Mouse (Mus musculus): ENCODE measurements around the gene Gtpbp3. TPM values are rescaled to one million over a fixed set of nuclear protein-coding genes. Genes with fewer than 3 reads are reported as not detected.

The Gtpbp3 gene
- total and polyA plus RNA-seq, 3 experiments = 17.4 to 26.7 (median 20.7) TPM

- TF ChIP-seq RAD21 (IDR thresholded peaks at IDR 0.05; ENCODE audit: low read depth, low read length) (peak; percentile 6; the same call in 1 of the 2 replicates), CTCF (conservative IDR thresholded peaks at IDR 0.05 in 1 of 2, IDR thresholded peaks at IDR 0.05 in 1 of 2; ENCODE audit: low read depth in 2 of 2, low read length in 2 of 2) (peak in 1 of 2 experiments; percentile 65; a peak in 2 of 4 replicates), NRF1 (IDR thresholded peaks at IDR 0.05; ENCODE audit: low read depth, low read length) (no peak), SMC3 (IDR thresholded peaks at IDR 0.05; ENCODE audit: low read depth, low read length) (peak; percentile 22), MYC (IDR thresholded peaks at IDR 0.05; ENCODE audit: low read depth, low read length) (0 out of 2 replicates have a peak, but pooled peaks have one; percentile 47), ZNF384 (IDR thresholded peaks at IDR 0.05; ENCODE audit: low read depth, low read length) (peak; percentile 77), PAX5 (IDR thresholded peaks at IDR 0.05; ENCODE audit: low read length) (no peak)
- Histone ChIP-seq H3K36me3 (replicated peaks in 1 of 2; ENCODE audit: control insufficient read depth in 1 of 2, insufficient read depth in 1 of 2, low read length in 1 of 2) (no peaks in the 10 kb centered on the region), H3K27me3 (replicated peaks) (peaks cover 34% of the 10 kb centered on the region), H3K4me3 (replicated peaks in 1 of 3; ENCODE audit: low read depth in 2 of 3, low read length in 2 of 3, poor library complexity in 1 of 3) (no peak overlapping the region), H3K4me2 (ENCODE audit: insufficient read depth, low read depth, poor library complexity, severe bottlenecking) (no peak overlapping the region), H3K4me1 (ENCODE audit: control insufficient read depth in 1 of 2, insufficient read depth in 2 of 2) (peaks cover 0 to 5% of the 10 kb centered on the region in 2 experiments; a peak in 1 of 4 replicates), H3K9ac (ENCODE audit: insufficient read depth, low read depth) (no peak overlapping the region), H3K27ac (ENCODE audit: insufficient read depth, low read depth) (no peak overlapping the region), H3K9me3 (replicated peaks; ENCODE audit: low read length) (no peaks in the 10 kb centered on the region), H3K79me2 (replicated peaks; ENCODE audit: control insufficient read depth, extremely low read depth, insufficient read depth, poor library complexity, severe bottlenecking) (no peaks in the 10 kb centered on the region)
- no peak for DNase-seq (ENCODE audit: extremely low read depth)
- in situ Hi-C loops (cut with MboI; ENCODE audit: low pct_ligation_motif_present, low pct_unique_long_range_greater_than_20kb, low sequenced_read_pairs) (no loop called here), dilution Hi-C loops (cut with MboI; ENCODE audit: extremely low pct_ligation_motif_present, extremely low pct_unique_long_range_greater_than_20kb, low sequenced_read_pairs) (no loop called here)
Measured at GRCm38 (mm10) chr8:71513018-71513754, 25.3 kb downstream of the Gtpbp3 start.

- peaks cover 3 to 10% of the 10 kb centered on the region in 2 experiments; a peak in 1 of 4 replicates for H3K4me1 ChIP-seq (ENCODE audit: control insufficient read depth in 1 of 2, insufficient read depth in 2 of 2)
- no peaks in the 10 kb centered on the region for H3K79me2 ChIP-seq (replicated peaks; ENCODE audit: control insufficient read depth, extremely low read depth, insufficient read depth, poor library complexity, severe bottlenecking)
- TF ChIP-seq UBTF (IDR thresholded peaks at IDR 0.05; ENCODE audit: low read depth, low read length) (no peak), CTCF (conservative IDR thresholded peaks at IDR 0.05 in 1 of 2, IDR thresholded peaks at IDR 0.05 in 1 of 2; ENCODE audit: low read depth in 2 of 2, low read length in 2 of 2) (peak in 1 of 2 experiments; percentile 12; a peak in 2 of 4 replicates), RAD21 (IDR thresholded peaks at IDR 0.05; ENCODE audit: low read depth, low read length) (no peak), TBP (conservative IDR thresholded peaks at IDR 0.05; ENCODE audit: low read depth, low read length) (no peak)
- dilution Hi-C loops (cut with MboI; ENCODE audit: extremely low pct_ligation_motif_present, extremely low pct_unique_long_range_greater_than_20kb, low sequenced_read_pairs) (no loop called here), in situ Hi-C loops (cut with MboI; ENCODE audit: low pct_ligation_motif_present, low pct_unique_long_range_greater_than_20kb, low sequenced_read_pairs) (no loop called here)
- H3K9ac ChIP-seq (ENCODE audit: insufficient read depth, low read depth) = no peak overlapping the region
- no peaks in the 10 kb centered on the region for H3K9me3 ChIP-seq (replicated peaks; ENCODE audit: low read length)
- no peak for DNase-seq (ENCODE audit: extremely low read depth)
- H3K4me2 ChIP-seq (ENCODE audit: insufficient read depth, low read depth, poor library complexity, severe bottlenecking) = no peak overlapping the region
- no peak overlapping the region for H3K4me3 ChIP-seq (replicated peaks in 1 of 3; ENCODE audit: low read depth in 2 of 3, low read length in 2 of 3, poor library complexity in 1 of 3)
- no peaks in the 10 kb centered on the region for H3K36me3 ChIP-seq (replicated peaks in 1 of 2; ENCODE audit: control insufficient read depth in 1 of 2, insufficient read depth in 1 of 2, low read length in 1 of 2)
- no peak overlapping the region for H3K27ac ChIP-seq (ENCODE audit: insufficient read depth, low read depth)
- peaks cover 18% of the 10 kb centered on the region for H3K27me3 ChIP-seq (replicated peaks)
Measured at GRCm38 (mm10) chr8:71515043-71515442, 27.1 kb downstream of the Gtpbp3 start.

GRCm38 (mm10) chr8:71516786-71517185, 28.9 kb downstream of the Gtpbp3 start:
- no peak for TF ChIP-seq CHD1 (IDR thresholded peaks at IDR 0.05; ENCODE audit: low read depth, low read length)
- TF ChIP-seq ZC3H11A (IDR thresholded peaks at IDR 0.05; ENCODE audit: low read depth, low read length) = no peak
- TF ChIP-seq EP300 (IDR thresholded peaks at IDR 0.05; ENCODE audit: low read length) = no peak
- no peak for TF ChIP-seq JUN (IDR thresholded peaks at IDR 0.05; ENCODE audit: insufficient read depth, low read depth, low read length)
- no peak for TF ChIP-seq ZMIZ1 (IDR thresholded peaks at IDR 0.05; ENCODE audit: low read depth, low read length)
- TF ChIP-seq CTCF (conservative IDR thresholded peaks at IDR 0.05 in 1 of 2, IDR thresholded peaks at IDR 0.05 in 1 of 2; ENCODE audit: low read depth in 2 of 2, low read length in 2 of 2) = no peak
- TF ChIP-seq KAT2A (IDR thresholded peaks at IDR 0.05; ENCODE audit: insufficient replicate concordance, low read length) = no peak
- TF ChIP-seq MAFK (IDR thresholded peaks at IDR 0.05; ENCODE audit: insufficient replicate concordance, low read length) = no peak
- no peak for TF ChIP-seq E2F4 (IDR thresholded peaks at IDR 0.05; ENCODE audit: insufficient replicate concordance, low read depth, low read length)
- no peak for TF ChIP-seq RAD21 (IDR thresholded peaks at IDR 0.05; ENCODE audit: low read depth, low read length)
- no peak for TF ChIP-seq MXI1 (IDR thresholded peaks at IDR 0.05; ENCODE audit: low read depth, low read length)
- TF ChIP-seq PAX5 (IDR thresholded peaks at IDR 0.05; ENCODE audit: low read length) = no peak
- Histone ChIP-seq H3K4me3 (replicated peaks in 1 of 3; ENCODE audit: low read depth in 2 of 3, low read length in 2 of 3, poor library complexity in 1 of 3) (no peak overlapping the region), H3K4me1 (ENCODE audit: control insufficient read depth in 1 of 2, insufficient read depth in 2 of 2) (peaks cover 9 to 22% of the 10 kb centered on the region in 2 experiments; a peak in 3 of 4 replicates), H3K9ac (ENCODE audit: insufficient read depth, low read depth) (no peak overlapping the region), H3K36me3 (replicated peaks in 1 of 2; ENCODE audit: control insufficient read depth in 1 of 2, insufficient read depth in 1 of 2, low read length in 1 of 2) (no peaks in the 10 kb centered on the region), H3K4me2 (ENCODE audit: insufficient read depth, low read depth, poor library complexity, severe bottlenecking) (no peak overlapping the region), H3K9me3 (replicated peaks; ENCODE audit: low read length) (no peaks in the 10 kb centered on the region), H3K79me2 (replicated peaks; ENCODE audit: control insufficient read depth, extremely low read depth, insufficient read depth, poor library complexity, severe bottlenecking) (no peaks in the 10 kb centered on the region), H3K27ac (ENCODE audit: insufficient read depth, low read depth) (no peak overlapping the region), H3K27me3 (replicated peaks) (peaks cover 3% of the 10 kb centered on the region)
- DNase-seq (ENCODE audit: extremely low read depth) = no peak
- dilution Hi-C loops (cut with MboI; ENCODE audit: extremely low pct_ligation_motif_present, extremely low pct_unique_long_range_greater_than_20kb, low sequenced_read_pairs) (no loop called here), in situ Hi-C loops (cut with MboI; ENCODE audit: low pct_ligation_motif_present, low pct_unique_long_range_greater_than_20kb, low sequenced_read_pairs) (no loop called here)
